Mouse (Mus musculus) E14TG2a.4 (cell line): ENCODE data around the gene Fras1.

ENCODE experiments used
- H3K27me3 ChIP-seq: 2 replicates; pipeline ENCODE4 v1.6.1; 2014; ENCODE audit warnings: low read length, control low read depth; ENCODE audit not compliant: insufficient read depth
- H3K36me3 ChIP-seq: 2 replicates; pipeline ENCODE4 v1.6.1; 2014; ENCODE audit warnings: low read length, control low read depth; ENCODE audit not compliant: insufficient read depth
- H3K4me1 ChIP-seq: replicated peaks from 2 replicates; pipeline ENCODE4 v1.6.1; 2014; ENCODE audit warnings: low read depth, low read length, control low read depth
- H3K4me3 ChIP-seq: replicated peaks from 2 replicates; pipeline ENCODE4 v1.5.1; 2014; ENCODE audit warnings: mild to moderate bottlenecking, low read length
- H3K9me3 ChIP-seq: 2 replicates; pipeline ENCODE4 v1.6.1; 2014; ENCODE audit warnings: low read length, control low read depth
- CTCF ChIP-seq: conservative IDR thresholded peaks from 2 replicates; pipeline ENCODE4 v1.5.1; 2014; ENCODE audit warnings: low read length
- NANOG ChIP-seq: IDR thresholded peaks from 2 replicates; pipeline ENCODE4 v1.6.1; 2014; ENCODE audit warnings: borderline replicate concordance, low read length, mixed read lengths
- POU5F1 ChIP-seq: IDR thresholded peaks from 2 replicates; pipeline ENCODE4 v1.6.1; 2014; ENCODE audit warnings: low read length, borderline replicate concordance

Gene Fras1

DNA sequence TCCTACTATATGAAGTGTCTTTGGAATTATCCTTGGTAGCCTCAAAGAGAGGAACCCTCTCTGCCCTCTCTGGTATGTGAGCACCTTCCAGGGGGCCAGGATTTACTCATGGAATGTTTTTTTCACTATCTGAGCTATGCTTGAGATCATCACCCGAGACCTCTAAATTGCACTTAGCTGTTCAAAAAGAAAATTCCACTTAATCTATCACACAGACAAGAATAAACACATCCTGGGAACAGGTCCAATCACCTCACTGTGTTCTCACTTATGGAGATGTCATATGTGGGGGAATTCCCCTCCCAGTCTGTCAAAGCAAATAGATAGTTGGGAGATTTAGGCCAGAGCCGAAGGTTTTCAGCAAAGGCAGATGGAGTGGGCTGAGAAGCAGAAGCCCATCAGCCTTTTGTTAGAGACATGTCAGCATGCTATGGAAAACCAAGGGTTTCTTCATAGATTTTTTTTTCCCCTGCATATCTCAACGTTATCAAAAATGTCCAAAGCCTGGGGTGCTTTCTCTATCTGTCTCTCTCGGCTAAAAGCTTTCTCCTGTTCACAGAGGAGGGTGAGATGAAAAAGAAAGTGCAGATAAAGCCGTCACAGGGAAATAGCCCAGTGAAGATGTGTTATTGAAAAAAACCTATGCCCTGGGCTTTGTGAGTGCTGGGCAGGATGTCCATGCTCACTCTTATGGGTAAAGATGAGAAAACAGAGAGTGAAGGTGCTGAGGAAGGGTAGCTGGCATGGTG is 249.0 kb downstream of the Fras1 start:
- H3K9me3 ChIP-seq, result no peaks in the 10 kb centered on the region
- H3K4me1 ChIP-seq, result no peaks in the 10 kb centered on the region
- H3K27me3 ChIP-seq, result no peaks in the 10 kb centered on the region
- no peak overlapping the region for H3K4me3 ChIP-seq
- H3K36me3 ChIP-seq, result no peaks in the 10 kb centered on the region
- TF ChIP-seq CTCF, result no peak
- TF ChIP-seq POU5F1, result no peak
- TF ChIP-seq NANOG, result no peak

GRCm38 (mm10) chr5:96629851-96630250 is 256.1 kb downstream of the Fras1 start:
- no peaks in the 10 kb centered on the region for H3K4me1 ChIP-seq
- H3K36me3 ChIP-seq, result no peaks in the 10 kb centered on the region
- H3K4me3 ChIP-seq, result no peak overlapping the region
- no peaks in the 10 kb centered on the region for H3K27me3 ChIP-seq
- TF ChIP-seq NANOG, result no peak
- TF ChIP-seq CTCF, result no peak
- no peak for TF ChIP-seq POU5F1
- 0 out of 2 replicates have a peak, but pooled peaks cover 5% of the 10 kb centered on the region for H3K9me3 ChIP-seq

DNA sequence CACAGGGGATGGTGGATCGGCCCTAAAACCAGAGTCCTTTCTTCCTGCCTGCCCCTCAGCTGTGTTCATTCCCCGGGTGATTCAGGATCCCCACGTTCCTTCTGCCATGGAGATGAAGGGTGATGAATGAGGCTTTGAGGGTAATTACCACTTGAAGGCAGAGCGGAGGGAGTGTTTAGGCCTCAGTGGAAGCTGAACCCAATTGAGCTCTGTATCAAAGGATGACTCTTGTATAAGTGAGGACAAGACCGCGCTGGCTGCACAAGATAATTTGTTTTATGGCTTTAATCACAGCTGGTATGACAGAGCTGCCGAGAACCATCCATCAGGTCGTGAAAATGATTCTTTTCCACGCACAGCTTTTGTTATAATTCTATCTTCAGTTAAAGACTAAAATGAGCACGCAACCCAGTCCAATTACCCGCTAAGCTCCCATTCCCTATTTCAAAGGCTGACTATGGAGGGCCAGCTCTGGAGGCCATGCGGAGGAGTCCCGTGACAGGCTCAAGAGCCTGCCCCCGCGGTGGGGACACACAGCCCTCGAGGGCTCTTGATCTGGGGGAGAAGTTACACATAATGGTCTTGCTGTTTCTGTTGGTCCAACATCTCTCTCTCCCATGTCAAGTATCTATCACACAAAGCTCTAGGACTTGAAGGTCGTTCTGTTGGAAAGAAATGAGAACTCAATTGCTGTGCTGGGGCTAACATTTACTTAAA is 261.5 kb downstream of the Fras1 start:
- 0 out of 2 replicates have a peak, but pooled peaks cover 5% of the 10 kb centered on the region for H3K9me3 ChIP-seq
- no peaks in the 10 kb centered on the region for H3K36me3 ChIP-seq
- TF ChIP-seq POU5F1, result no peak
- no peak for TF ChIP-seq CTCF
- TF ChIP-seq NANOG, result no peak
- H3K27me3 ChIP-seq, result no peaks in the 10 kb centered on the region
- H3K4me3 ChIP-seq, result no peak overlapping the region
- no peaks in the 10 kb centered on the region for H3K4me1 ChIP-seq

DNA sequence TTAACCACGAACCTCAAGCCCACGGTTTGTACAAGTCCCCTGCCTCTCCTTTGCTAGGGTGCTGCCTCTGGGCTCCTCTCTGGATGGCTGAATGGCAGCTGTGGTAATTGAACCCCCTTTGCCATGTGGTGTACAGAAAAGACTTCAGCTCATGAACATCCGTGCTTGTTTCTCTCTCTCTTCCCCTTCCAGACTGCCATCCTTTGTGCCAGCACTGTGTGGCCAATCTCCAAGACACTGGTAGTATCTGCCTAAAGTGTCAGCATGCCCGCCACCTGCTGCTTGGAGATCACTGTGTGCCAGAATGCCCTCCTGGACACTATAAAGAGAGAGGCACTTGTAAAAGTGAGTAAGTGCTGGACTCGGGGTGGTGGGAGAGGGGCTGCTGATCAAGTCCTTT is 262.1 kb downstream of the Fras1 start:
- Histone ChIP-seq H3K36me3 (no peaks in the 10 kb centered on the region), H3K9me3 (0 out of 2 replicates have a peak, but pooled peaks cover 5% of the 10 kb centered on the region), H3K4me1 (no peaks in the 10 kb centered on the region), H3K27me3 (no peaks in the 10 kb centered on the region), H3K4me3 (no peak overlapping the region)
- TF ChIP-seq POU5F1, result no peak
- TF ChIP-seq CTCF, result no peak
- no peak for TF ChIP-seq NANOG

DNA sequence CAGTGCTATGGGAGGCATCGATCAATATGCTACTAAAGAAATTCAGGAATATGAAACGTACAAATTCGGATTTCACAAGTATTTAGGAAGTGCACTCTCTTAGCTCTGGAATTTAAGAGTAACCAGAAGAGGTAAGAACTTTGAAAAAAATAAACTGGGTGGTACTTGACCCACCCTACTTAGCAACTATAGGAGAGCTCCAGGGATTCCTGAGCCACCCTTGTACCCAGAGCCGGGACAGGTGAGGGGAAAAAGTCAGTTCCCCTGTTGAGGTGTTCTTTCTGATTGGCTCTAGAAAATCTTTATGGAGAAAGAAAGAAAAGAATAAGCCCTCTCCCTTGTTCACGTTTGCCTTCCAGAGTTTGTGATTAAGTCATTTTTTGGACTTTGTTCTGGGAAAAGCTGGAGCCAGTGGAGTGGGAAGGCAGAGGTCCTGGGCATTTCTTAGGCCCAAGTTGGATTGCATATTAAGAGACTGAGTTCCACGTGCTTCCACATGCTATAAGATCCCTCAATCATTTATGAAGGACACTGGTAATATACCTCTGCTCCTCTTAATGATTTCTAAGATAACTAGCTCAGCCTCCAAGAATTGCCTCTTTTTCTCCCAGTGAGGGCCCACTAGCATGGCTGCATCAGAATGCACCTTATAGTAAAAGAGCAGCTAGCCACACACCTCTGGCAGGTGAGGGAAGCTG is 265.6 kb downstream of the Fras1 start:
- no peak for TF ChIP-seq NANOG
- TF ChIP-seq POU5F1, result no peak
- TF ChIP-seq CTCF, result no peak
- H3K4me1 ChIP-seq, result no peaks in the 10 kb centered on the region
- no peak overlapping the region for H3K4me3 ChIP-seq
- 0 out of 2 replicates have a peak, but pooled peaks cover 3% of the 10 kb centered on the region for H3K9me3 ChIP-seq
- no peaks in the 10 kb centered on the region for H3K27me3 ChIP-seq
- H3K36me3 ChIP-seq, result no peaks in the 10 kb centered on the region

DNA sequence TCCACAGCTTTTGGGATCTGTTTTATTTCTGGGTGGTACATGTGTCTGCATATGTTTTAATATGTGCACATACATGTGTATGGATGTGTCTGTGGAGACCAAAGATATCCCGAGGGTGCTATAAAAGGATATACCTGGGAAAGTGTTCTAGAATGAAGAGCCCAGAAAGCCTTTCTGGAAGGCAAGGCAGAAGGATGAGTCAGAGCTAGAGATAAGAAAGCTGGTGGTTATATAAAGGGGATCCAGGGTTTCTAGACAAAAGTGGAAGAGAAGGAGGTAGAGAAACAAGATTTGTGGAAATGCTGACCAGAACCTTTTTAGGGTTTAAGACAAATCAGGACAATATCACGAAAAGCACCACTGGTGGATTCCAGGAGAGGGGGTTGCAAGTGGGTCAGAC is 267.5 kb downstream of the Fras1 start:
- Histone ChIP-seq H3K9me3 (no peaks in the 10 kb centered on the region), H3K36me3 (no peaks in the 10 kb centered on the region), H3K4me1 (no peaks in the 10 kb centered on the region), H3K27me3 (no peaks in the 10 kb centered on the region), H3K4me3 (no peak overlapping the region)
- no peak for TF ChIP-seq NANOG
- TF ChIP-seq CTCF, result no peak
- no peak for TF ChIP-seq POU5F1

GRCm38 (mm10) chr5:96675676-96676075 is 301.9 kb downstream of the Fras1 start:
- Histone ChIP-seq H3K36me3 (no peaks in the 10 kb centered on the region), H3K4me1 (no peaks in the 10 kb centered on the region), H3K4me3 (no peak overlapping the region), H3K9me3 (no peaks in the 10 kb centered on the region), H3K27me3 (no peaks in the 10 kb centered on the region)
- TF ChIP-seq CTCF, result no peak

GRCm38 (mm10) chr5:96677498-96677897 is 303.7 kb downstream of the Fras1 start:
- H3K9me3 ChIP-seq, result no peaks in the 10 kb centered on the region
- no peak overlapping the region for H3K4me3 ChIP-seq
- no peaks in the 10 kb centered on the region for H3K4me1 ChIP-seq
- H3K27me3 ChIP-seq, result no peaks in the 10 kb centered on the region
- TF ChIP-seq POU5F1 (no peak), NANOG (no peak), CTCF (peak; percentile 67)
- H3K36me3 ChIP-seq, result no peaks in the 10 kb centered on the region
